Mouse (Mus musculus) spleen, adult 2 months (tissue): ENCODE measurements around the gene Pde4dip.

Source experiments
- CTCF ChIP-seq: fragments of 200-500 bp; IDR thresholded peaks from 2 replicates; pipeline ENCODE4 v1.5.1; 2011; ENCODE audit warnings: mild to moderate bottlenecking, inconsistent platforms; ENCODE audit not compliant: insufficient read depth, insufficient read length, insufficient replicate concordance; ENCODE audit errors: extremely low read depth
- POLR2A ChIP-seq: fragments of 200-500 bp; IDR thresholded peaks from 2 replicates; pipeline ENCODE4 v1.6.1; 2011; ENCODE audit warnings: low read depth, low read length, inconsistent platforms

DNA sequence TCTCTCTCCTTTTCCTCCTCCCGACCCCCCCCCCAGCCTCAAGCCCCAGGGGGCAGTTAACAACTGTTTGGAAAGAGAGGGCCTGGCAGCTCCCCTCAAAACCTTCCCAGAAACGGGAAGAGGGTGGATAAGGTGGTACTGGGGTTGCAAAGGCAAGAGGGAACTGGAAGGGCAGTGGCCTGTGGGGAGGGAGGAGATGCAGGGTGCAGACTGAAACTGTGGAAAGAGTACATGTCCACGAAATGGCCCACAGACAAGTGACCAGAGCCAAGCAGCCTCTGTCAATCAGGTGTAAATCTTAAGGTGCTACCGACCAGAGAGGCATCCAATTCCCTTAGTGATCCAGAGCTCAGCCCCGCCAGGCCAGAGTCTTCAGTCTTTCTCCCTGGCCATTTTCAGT is 63.8 kb downstream of the Pde4dip start:
- TF ChIP-seq CTCF (no peak), POLR2A (no peak)
